In genomic region chr7:115310400-115311225, GRCm38 (mm10) we compare ENCODE assay signal across 9 mouse cellular contexts.
A peak's percentile ranks its signal among the peaks of the same experiment; 100 is the strongest.
DNase-seq lines count a peak whose midpoint lies in the region; ATAC-seq lines count a peak whose summit lies in the region.
"Had no signal": no experiment of that assay in that cellular context is flagged by ENCODE, and none has a peak within 500 bp of the region (broad histone marks: within the 10 kb centered on the region; RNA-seq: fewer than 3 reads in every experiment).

No protein-coding gene starts in this region.

- H3K27ac ChIP-seq in kidney, embryonic 14.5 days (ENCODE audit: low read depth, low read length): no peak overlapping the region
- no peak overlapping the region for H3K27ac ChIP-seq in midbrain, embryonic 16.5 days (ENCODE audit: low read length)
- H3K27ac ChIP-seq: midbrain, embryonic 12.5 days had no signal

- H3K9me3 ChIP-seq in kidney, embryonic 14.5 days (ENCODE audit: control insufficient read depth, low read length): no peaks in the 10 kb centered on the region
- H3K9me3 ChIP-seq in midbrain, embryonic 16.5 days (replicated peaks; ENCODE audit: control insufficient read depth, low read length, poor library complexity, severe bottlenecking): no peaks in the 10 kb centered on the region
- H3K9me3 ChIP-seq: midbrain, embryonic 12.5 days had no signal

- no peak for ATAC-seq in kidney, embryonic 14.5 days (ENCODE audit: low FRiP score, low TSS enrichment)
- ATAC-seq in midbrain, embryonic 16.5 days: 0 out of 2 replicates have a peak, but pooled peaks have one; percentile 45

- H3K4me1 ChIP-seq in kidney, embryonic 14.5 days (ENCODE audit: control insufficient read depth, insufficient read depth, low read length): no peaks in the 10 kb centered on the region; the same call in 1 of the 2 replicates
- no peaks in the 10 kb centered on the region; the same call in 1 of the 2 replicates for H3K4me1 ChIP-seq in midbrain, embryonic 16.5 days (ENCODE audit: control insufficient read depth, insufficient read depth, low read length)
- H3K4me1 ChIP-seq: midbrain, embryonic 12.5 days had no signal

- H3K36me3 ChIP-seq in kidney, embryonic 14.5 days (ENCODE audit: control insufficient read depth, insufficient read depth, low read length): no peaks in the 10 kb centered on the region
- H3K36me3 ChIP-seq in midbrain, embryonic 16.5 days (ENCODE audit: control insufficient read depth, insufficient read depth, low read length): no peaks in the 10 kb centered on the region
- H3K36me3 ChIP-seq: midbrain, embryonic 12.5 days had no signal

- intact Hi-C loops in heart, postnatal 10 days (cut with DNase I): no loop called here

- WGBS in kidney, embryonic 14.5 days: 55% methylated on average over 5 of the region's 5 CpGs
- 58% methylated on average over 5 of the region's 5 CpGs for WGBS in midbrain, embryonic 16.5 days

- H3K27me3 ChIP-seq in kidney, embryonic 14.5 days (ENCODE audit: control insufficient read depth, insufficient read depth, low read length): no peaks in the 10 kb centered on the region
- H3K27me3 ChIP-seq in midbrain, embryonic 16.5 days (ENCODE audit: control insufficient read depth, insufficient read depth, low read depth, low read length): no peaks in the 10 kb centered on the region

- no peak overlapping the region for H3K9ac ChIP-seq in kidney, embryonic 14.5 days (ENCODE audit: low read depth, low read length)
- no peak overlapping the region for H3K9ac ChIP-seq in midbrain, embryonic 16.5 days (ENCODE audit: low read depth, low read length)
- H3K9ac ChIP-seq: midbrain, embryonic 12.5 days had no signal

- no peak overlapping the region for H3K4me3 ChIP-seq in kidney, embryonic 14.5 days (ENCODE audit: low read length)
- no peak overlapping the region for H3K4me3 ChIP-seq in midbrain, embryonic 16.5 days (ENCODE audit: low read depth, low read length)
- H3K4me3 ChIP-seq: midbrain, embryonic 12.5 days had no signal

- DNase-seq in kidney, adult 11 months: peak; percentile 8
- peak; percentile 26 for DNase-seq in adrenal gland, postnatal 25 days
- peak; percentile 75 to 76 for DNase-seq in heart, postnatal 10 days
- no peak for DNase-seq in MN1 (ENCODE audit: low spot score)
- DNase-seq in layer of hippocampus, adult 18-20 months (ENCODE audit: low spot score in 2 of 2): no peak
- no peak for DNase-seq in thymus, postnatal 0 days (ENCODE audit: low spot score)

- no peak overlapping the region for H3K4me2 ChIP-seq in kidney, embryonic 14.5 days (replicated peaks; ENCODE audit: low read depth, low read length)
- no peak overlapping the region for H3K4me2 ChIP-seq in midbrain, embryonic 16.5 days (ENCODE audit: low read length)
- H3K4me2 ChIP-seq: midbrain, embryonic 12.5 days had no signal

Comparison
In these comparisons a context has a peak if more than half of its experiments do, and no peak if none do; other contexts are left out.
1. DNase-seq: peak in kidney, adult 11 months (single experiment), adrenal gland, postnatal 25 days (single experiment) and heart, postnatal 10 days (2 of 2); none in MN1 (single experiment), layer of hippocampus, adult 18-20 months (0 of 2) and thymus, postnatal 0 days (single experiment).